Mouse (Mus musculus) midbrain, embryonic 16.5 days (tissue): ENCODE results near the gene Calm4. TPM values are rescaled to one million over a fixed set of nuclear protein-coding genes. Genes with fewer than 3 reads are reported as not detected.
"Not testable (repeated sequence)": the region's sequence is repeated elsewhere in the genome, so short reads cannot be mapped to it uniquely, and the experiment has no call there.

Source experiments
- ATAC-seq: fragments of 200-750 bp; cut with Nextera tagmentation; 2 replicates; pipeline ENCODE4 v1.8.0; 2017; ENCODE audit warnings: moderate TSS enrichment
- H3K27ac ChIP-seq: fragments of 300-500 bp; sonication (generic); 2 replicates; pipeline ENCODE4 v1.5.1; 2014; ENCODE audit warnings: mild to moderate bottlenecking, low read length, mixed read lengths
- H3K27me3 ChIP-seq: fragments of 300-500 bp; sonication (generic); 2 replicates; pipeline ENCODE4 v1.6.1; 2014; ENCODE audit warnings: low read depth, low read length, mixed read lengths; ENCODE audit not compliant: control insufficient read depth, insufficient read depth
- H3K36me3 ChIP-seq: fragments of 300-500 bp; sonication (generic); 2 replicates; pipeline ENCODE4 v1.6.1; 2014; ENCODE audit warnings: mild to moderate bottlenecking, low read length, moderate library complexity, mixed read lengths; ENCODE audit not compliant: control insufficient read depth, insufficient read depth
- H3K4me1 ChIP-seq: fragments of 300-500 bp; sonication (generic); 2 replicates; pipeline ENCODE4 v1.6.1; 2014; ENCODE audit warnings: mild to moderate bottlenecking, low read length, mixed read lengths; ENCODE audit not compliant: control insufficient read depth, insufficient read depth
- H3K4me2 ChIP-seq: fragments of 300-500 bp; sonication (generic); 2 replicates; pipeline ENCODE4 v1.6.1; 2014; ENCODE audit warnings: mild to moderate bottlenecking, low read length, mixed read lengths
- H3K4me3 ChIP-seq: fragments of 300-500 bp; sonication (generic); 2 replicates; pipeline ENCODE4 v1.5.1; 2014; ENCODE audit warnings: low read depth, mild to moderate bottlenecking, low read length, moderate library complexity, mixed read lengths
- H3K9ac ChIP-seq: fragments of 300-500 bp; sonication (generic); 2 replicates; pipeline ENCODE4 v1.6.1; 2014; ENCODE audit warnings: low read depth, low read length, mixed read lengths
- H3K9me3 ChIP-seq: fragments of 300-500 bp; sonication (generic); replicated peaks from 2 replicates; pipeline ENCODE4 v1.6.1; 2014; ENCODE audit warnings: mild to moderate bottlenecking, low read length, mixed read lengths; ENCODE audit not compliant: control insufficient read depth, poor library complexity, severe bottlenecking
- WGBS: fragments of 180-500 bp; shearing (Covaris S2); extraction: QIAGEN DNeasy Blood & Tissue Kit; methylation state at CpG from one replicate; pipeline ENCODE4 v1.1.7; 2014; 5-methylcytosine and 5-hydroxymethylcytosine counted together
- polyA plus RNA-seq: library from polyadenylated mRNA; unstranded; fragments of >200 nt; fragmentation: Nextera tagmentation; extraction: Ambion mirVana; gene quantifications from 2 replicates; pipeline ENCODE4 v1.2.1, GENCODE M21; 2015

The Calm4 gene
- polyA plus RNA-seq, 1 experiment from 2014 or later: not detected

GRCm38 (mm10) chr13:3840662-3841061 lies 3.1 kb downstream of the Calm4 start:
- not testable (repeated sequence) for H3K4me2 ChIP-seq, H3K4me1 ChIP-seq, H3K27ac ChIP-seq, ATAC-seq, H3K9ac ChIP-seq, H3K36me3 ChIP-seq, H3K27me3 ChIP-seq, H3K4me3 ChIP-seq, H3K9me3 ChIP-seq

- no peak for ATAC-seq
- Histone ChIP-seq H3K36me3 (no peaks in the 10 kb centered on the region), H3K9me3 (no peaks in the 10 kb centered on the region), H3K9ac (no peak overlapping the region), H3K27me3 (no peaks in the 10 kb centered on the region), H3K4me3 (no peak overlapping the region), H3K27ac (no peak overlapping the region), H3K4me2 (no peak overlapping the region), H3K4me1 (no peaks in the 10 kb centered on the region)
- 89% methylated on average over 1 of the region's 1 CpGs for WGBS
These were observed 12.8 kb downstream of the Calm4 start for GRCm38 (mm10) chr13:3850330-3850729.

- not testable (repeated sequence) for H3K4me1 ChIP-seq, H3K27ac ChIP-seq, H3K27me3 ChIP-seq, H3K4me3 ChIP-seq, H3K4me2 ChIP-seq, H3K36me3 ChIP-seq, H3K9ac ChIP-seq, ATAC-seq, H3K9me3 ChIP-seq
- WGBS: 83% methylated on average over 3 of the region's 3 CpGs
These were observed 16.2 kb downstream of the Calm4 start, which contains the start of gene Calm5 for GRCm38 (mm10) chr13:3853648-3854333. Gene Calm5, plus strand, starts transcription at chr13:3854173.

- H3K4me3 ChIP-seq: no peak overlapping the region
- H3K9me3 ChIP-seq: no peaks in the 10 kb centered on the region
- 81% methylated on average over 2 of the region's 2 CpGs for WGBS
- no peaks in the 10 kb centered on the region for H3K4me1 ChIP-seq
- no peak overlapping the region for H3K27ac ChIP-seq
- H3K4me2 ChIP-seq: no peak overlapping the region
- no peaks in the 10 kb centered on the region for H3K27me3 ChIP-seq
- H3K36me3 ChIP-seq: no peaks in the 10 kb centered on the region
- no peak for ATAC-seq
- H3K9ac ChIP-seq: no peak overlapping the region
These were observed 17.3 kb downstream of the Calm4 start for GRCm38 (mm10) chr13:3854856-3855255.

- Histone ChIP-seq H3K27ac (no peak overlapping the region), H3K4me3 (no peak overlapping the region), H3K9ac (no peak overlapping the region), H3K36me3 (no peaks in the 10 kb centered on the region), H3K9me3 (no peaks in the 10 kb centered on the region), H3K4me2 (no peak overlapping the region), H3K4me1 (no peaks in the 10 kb centered on the region), H3K27me3 (no peaks in the 10 kb centered on the region)
- ATAC-seq: no peak
- WGBS: 92% methylated on average over 1 of the region's 1 CpGs
These were observed 18.7 kb downstream of the Calm4 start for GRCm38 (mm10) chr13:3856252-3856651.

GRCm38 (mm10) chr13:3861251-3861650 lies 23.7 kb downstream of the Calm4 start:
- 90% methylated on average over 8 of the region's 8 CpGs for WGBS
- Histone ChIP-seq H3K27ac (no peak overlapping the region), H3K27me3 (no peaks in the 10 kb centered on the region), H3K4me1 (no peaks in the 10 kb centered on the region), H3K4me2 (no peak overlapping the region), H3K4me3 (no peak overlapping the region), H3K9ac (no peak overlapping the region), H3K9me3 (no peaks in the 10 kb centered on the region), H3K36me3 (no peaks in the 10 kb centered on the region)
- no peak for ATAC-seq

GRCm38 (mm10) chr13:3862325-3862724 lies 24.8 kb downstream of the Calm4 start:
- WGBS: 75% methylated on average over 3 of the region's 3 CpGs
- Histone ChIP-seq H3K36me3 (no peaks in the 10 kb centered on the region), H3K27ac (no peak overlapping the region), H3K4me2 (no peak overlapping the region), H3K4me1 (no peaks in the 10 kb centered on the region), H3K4me3 (no peak overlapping the region), H3K9ac (no peak overlapping the region), H3K27me3 (no peaks in the 10 kb centered on the region), H3K9me3 (no peaks in the 10 kb centered on the region)
- no peak for ATAC-seq

GRCm38 (mm10) chr13:3862922-3863580 lies 25.5 kb downstream of the Calm4 start:
- 93% methylated on average over 10 of the region's 10 CpGs for WGBS
- Histone ChIP-seq H3K4me1 (no peaks in the 10 kb centered on the region), H3K4me2 (no peak overlapping the region), H3K36me3 (no peaks in the 10 kb centered on the region), H3K4me3 (no peak overlapping the region), H3K9ac (no peak overlapping the region), H3K9me3 (no peaks in the 10 kb centered on the region), H3K27ac (no peak overlapping the region), H3K27me3 (no peaks in the 10 kb centered on the region)
- ATAC-seq: no peak

GRCm38 (mm10) chr13:3865648-3866354 lies 28.2 kb downstream of the Calm4 start:
- H3K9ac ChIP-seq: no peak overlapping the region
- 88% methylated on average over 14 of the region's 14 CpGs for WGBS

More at GRCm38 (mm10) chr13:3865648-3866354, 28.2 kb downstream of the Calm4 start:
- Histone ChIP-seq H3K4me2 (no peak overlapping the region), H3K4me1 (no peaks in the 10 kb centered on the region), H3K9me3 (no peaks in the 10 kb centered on the region), H3K36me3 (no peaks in the 10 kb centered on the region), H3K27ac (no peak overlapping the region), H3K27me3 (no peaks in the 10 kb centered on the region), H3K4me3 (no peak overlapping the region)
- ATAC-seq: no peak
